Mouse (Mus musculus): ENCODE results near the gene Igfbp6. TPM values are rescaled to one million over a fixed set of nuclear protein-coding genes. Genes with fewer than 3 reads are reported as not detected.

Igfbp6 gene
- polyA plus RNA-seq, 1 experiment: 18.5 TPM

DNA sequence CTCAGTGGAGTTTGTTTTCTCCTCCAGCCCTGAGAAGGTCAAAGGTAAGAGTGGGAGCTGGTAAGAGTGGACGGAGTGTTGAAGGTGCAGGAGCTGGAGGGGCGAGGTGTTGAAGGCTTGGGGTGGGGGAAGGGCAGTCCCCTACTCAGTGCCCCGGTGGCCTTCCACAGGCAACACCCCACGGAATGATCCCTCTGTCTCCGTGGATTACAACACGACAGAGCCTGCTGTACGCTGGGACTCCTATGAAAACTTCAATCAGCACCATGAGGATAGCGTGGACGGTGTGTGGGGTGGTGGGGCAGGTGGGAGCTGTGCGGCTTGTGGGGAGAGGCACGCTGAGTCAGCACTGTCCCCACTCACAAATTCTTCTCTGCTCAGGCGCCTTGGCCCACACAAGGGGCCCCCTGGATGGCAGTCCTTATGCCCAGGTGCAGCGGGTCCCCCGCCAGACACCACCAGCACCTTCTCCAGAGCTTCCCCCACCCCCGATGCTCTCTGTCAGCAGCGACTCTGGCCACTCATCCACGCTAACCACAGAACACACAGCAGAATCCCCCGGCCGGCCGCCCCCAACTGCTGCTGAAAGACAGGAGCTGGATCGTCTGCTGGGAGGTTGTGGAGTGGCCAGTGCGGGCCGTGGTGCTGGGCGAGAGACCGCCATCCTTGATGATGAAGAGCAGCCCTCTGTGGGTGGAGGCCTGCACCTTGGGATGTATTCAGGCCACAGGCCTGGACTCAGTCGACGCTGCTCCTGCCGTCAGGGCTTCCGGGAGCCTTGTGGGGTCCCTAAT, 33.3 kb upstream of the Igfbp6 start:
- no peak for DNase-seq
- Histone ChIP-seq H3K27ac (ENCODE audit: insufficient read depth, low read depth, low read length) (no peak overlapping the region), H3K4me1 (ENCODE audit: control insufficient read depth, insufficient read depth, low read length) (peaks cover 23% of the 10 kb centered on the region; the same call in 1 of the 2 replicates), H3K4me3 (ENCODE audit: insufficient read depth, low read depth, low read length) (no peak overlapping the region), H3K27me3 (replicated peaks; ENCODE audit: control insufficient read depth, insufficient read depth, low read length) (no peaks in the 10 kb centered on the region), H3K36me3 (ENCODE audit: control insufficient read depth, insufficient read depth, low read length) (peaks cover 16% of the 10 kb centered on the region)
- TF ChIP-seq POLR2A (IDR thresholded peaks at IDR 0.05; ENCODE audit: low read depth, low read length) (no peak), CTCF (conservative IDR thresholded peaks at IDR 0.05; ENCODE audit: insufficient read depth, insufficient read length, low read depth, low read length) (no peak)
- 74% methylated on average over 29 of the region's 29 CpGs for WGBS

DNA sequence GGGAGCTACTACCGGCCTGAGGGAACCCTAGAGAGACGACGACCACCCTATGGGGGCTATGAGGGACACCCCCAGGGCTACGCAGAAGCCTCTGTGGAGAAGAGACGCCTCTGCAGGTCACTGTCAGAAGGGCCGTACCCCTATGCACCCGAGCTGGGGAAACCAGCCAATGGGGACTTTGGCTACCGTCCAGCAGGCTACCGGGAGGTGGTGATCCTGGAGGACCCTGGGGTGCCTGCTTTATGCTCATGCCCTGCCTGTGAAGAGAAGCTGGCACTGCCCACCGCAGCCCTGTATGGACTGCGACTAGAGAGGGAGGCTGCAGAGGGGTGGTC, 32.7 kb upstream of the Igfbp6 start:
- Histone ChIP-seq H3K4me1 (ENCODE audit: control insufficient read depth, insufficient read depth, low read length) (peaks cover 21% of the 10 kb centered on the region; the same call in 1 of the 2 replicates), H3K4me3 (ENCODE audit: insufficient read depth, low read depth, low read length) (no peak overlapping the region), H3K27me3 (replicated peaks; ENCODE audit: control insufficient read depth, insufficient read depth, low read length) (no peaks in the 10 kb centered on the region), H3K27ac (ENCODE audit: insufficient read depth, low read depth, low read length) (no peak overlapping the region), H3K36me3 (ENCODE audit: control insufficient read depth, insufficient read depth, low read length) (peaks cover 17% of the 10 kb centered on the region)
- no peak for TF ChIP-seq CTCF (conservative IDR thresholded peaks at IDR 0.05; ENCODE audit: insufficient read depth, insufficient read length, low read depth, low read length)
- TF ChIP-seq POLR2A (IDR thresholded peaks at IDR 0.05; ENCODE audit: low read depth, low read length): no peak
- WGBS: 72% methylated on average over 11 of the region's 11 CpGs
- no peak for DNase-seq

DNA sequence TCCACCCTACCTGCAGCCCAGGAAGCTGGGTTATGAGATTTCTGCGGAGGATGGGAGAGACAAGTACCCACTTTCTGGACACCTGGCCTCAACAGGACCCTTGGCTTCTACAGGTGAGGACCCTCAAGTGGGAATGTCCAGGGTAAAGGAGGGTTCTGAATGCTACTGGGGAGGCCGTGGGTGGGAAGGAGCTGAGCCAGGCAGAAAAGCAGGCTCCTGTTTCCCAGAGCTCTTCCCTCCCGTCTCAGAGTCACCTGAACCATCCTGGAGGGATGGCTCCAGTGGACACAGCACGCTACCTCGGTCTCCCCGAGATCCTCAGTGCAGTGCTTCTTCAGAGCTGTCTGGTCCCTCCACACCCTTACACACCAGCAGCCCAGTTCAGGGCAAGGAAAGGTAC, 32.0 kb upstream of the Igfbp6 start:
- Histone ChIP-seq H3K27me3 (replicated peaks; ENCODE audit: control insufficient read depth, insufficient read depth, low read length) (no peaks in the 10 kb centered on the region), H3K4me3 (ENCODE audit: insufficient read depth, low read depth, low read length) (no peak overlapping the region), H3K27ac (ENCODE audit: insufficient read depth, low read depth, low read length) (no peak overlapping the region), H3K4me1 (ENCODE audit: control insufficient read depth, insufficient read depth, low read length) (peaks cover 20% of the 10 kb centered on the region; the same call in 1 of the 2 replicates), H3K36me3 (ENCODE audit: control insufficient read depth, insufficient read depth, low read length) (peaks cover 16% of the 10 kb centered on the region)
- DNase-seq: no peak
- 94% methylated on average over 6 of the region's 6 CpGs for WGBS
- TF ChIP-seq POLR2A (IDR thresholded peaks at IDR 0.05; ENCODE audit: low read depth, low read length): no peak
- TF ChIP-seq CTCF (conservative IDR thresholded peaks at IDR 0.05; ENCODE audit: insufficient read depth, insufficient read length, low read depth, low read length): no peak

DNA sequence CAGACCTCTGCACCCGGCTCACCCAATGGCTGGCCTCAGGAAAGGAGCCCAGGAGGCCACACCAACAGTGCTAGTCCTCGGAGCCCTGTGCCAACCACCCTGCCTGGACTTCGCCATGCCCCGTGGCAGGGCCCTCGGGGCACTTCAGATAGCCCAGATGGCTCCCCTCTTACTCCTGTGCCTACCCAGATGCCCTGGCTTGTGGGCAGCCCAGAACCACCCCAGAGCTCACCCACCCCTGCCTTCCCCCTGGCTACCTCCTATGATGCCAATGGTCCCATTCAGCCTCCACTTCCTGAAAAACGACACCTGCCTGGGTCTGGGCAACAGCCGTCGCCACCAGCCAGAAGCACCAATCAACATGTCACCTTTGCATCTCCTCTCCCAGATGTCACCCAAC, 31.3 kb upstream of the Igfbp6 start:
- no peak for DNase-seq
- no peak overlapping the region for H3K27ac ChIP-seq (ENCODE audit: insufficient read depth, low read depth, low read length)
- H3K27me3 ChIP-seq (replicated peaks; ENCODE audit: control insufficient read depth, insufficient read depth, low read length): no peaks in the 10 kb centered on the region
- peaks cover 15% of the 10 kb centered on the region; the same call in 1 of the 2 replicates for H3K4me1 ChIP-seq (ENCODE audit: control insufficient read depth, insufficient read depth, low read length)
- TF ChIP-seq POLR2A (IDR thresholded peaks at IDR 0.05; ENCODE audit: low read depth, low read length) (no peak), CTCF (conservative IDR thresholded peaks at IDR 0.05; ENCODE audit: insufficient read depth, insufficient read length, low read depth, low read length) (no peak)
- no peak overlapping the region for H3K4me3 ChIP-seq (ENCODE audit: insufficient read depth, low read depth, low read length)
- 77% methylated on average over 8 of the region's 8 CpGs for WGBS
- peaks cover 16% of the 10 kb centered on the region for H3K36me3 ChIP-seq (ENCODE audit: control insufficient read depth, insufficient read depth, low read length)

DNA sequence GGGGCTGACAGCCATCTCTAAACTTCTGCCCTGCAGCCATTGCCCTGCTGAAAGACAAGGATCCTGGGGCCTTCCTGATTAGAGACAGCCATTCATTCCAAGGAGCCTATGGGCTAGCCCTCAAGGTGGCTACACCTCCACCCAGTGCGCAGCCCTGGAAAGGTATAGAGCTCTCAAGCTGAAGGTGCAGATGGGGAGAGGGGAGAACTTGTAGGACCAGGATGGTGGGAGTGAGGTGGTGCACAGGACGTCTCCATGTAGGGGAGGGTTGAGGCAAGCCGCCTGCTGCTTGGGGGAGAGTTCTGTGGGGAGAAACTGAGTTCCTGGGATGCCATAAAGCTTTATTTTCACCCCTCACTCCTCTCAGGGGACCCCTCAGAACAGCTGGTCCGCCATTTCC, 30.5 kb upstream of the Igfbp6 start:
- Histone ChIP-seq H3K4me3 (ENCODE audit: insufficient read depth, low read depth, low read length) (no peak overlapping the region), H3K4me1 (ENCODE audit: control insufficient read depth, insufficient read depth, low read length) (peaks cover 9% of the 10 kb centered on the region; the same call in 1 of the 2 replicates), H3K36me3 (ENCODE audit: control insufficient read depth, insufficient read depth, low read length) (peaks cover 16% of the 10 kb centered on the region), H3K27ac (ENCODE audit: insufficient read depth, low read depth, low read length) (no peak overlapping the region), H3K27me3 (replicated peaks; ENCODE audit: control insufficient read depth, insufficient read depth, low read length) (no peaks in the 10 kb centered on the region)
- TF ChIP-seq POLR2A (IDR thresholded peaks at IDR 0.05; ENCODE audit: low read depth, low read length) (no peak), CTCF (conservative IDR thresholded peaks at IDR 0.05; ENCODE audit: insufficient read depth, insufficient read length, low read depth, low read length) (no peak)
- WGBS: 86% methylated on average over 4 of the region's 4 CpGs
- no peak for DNase-seq

DNA sequence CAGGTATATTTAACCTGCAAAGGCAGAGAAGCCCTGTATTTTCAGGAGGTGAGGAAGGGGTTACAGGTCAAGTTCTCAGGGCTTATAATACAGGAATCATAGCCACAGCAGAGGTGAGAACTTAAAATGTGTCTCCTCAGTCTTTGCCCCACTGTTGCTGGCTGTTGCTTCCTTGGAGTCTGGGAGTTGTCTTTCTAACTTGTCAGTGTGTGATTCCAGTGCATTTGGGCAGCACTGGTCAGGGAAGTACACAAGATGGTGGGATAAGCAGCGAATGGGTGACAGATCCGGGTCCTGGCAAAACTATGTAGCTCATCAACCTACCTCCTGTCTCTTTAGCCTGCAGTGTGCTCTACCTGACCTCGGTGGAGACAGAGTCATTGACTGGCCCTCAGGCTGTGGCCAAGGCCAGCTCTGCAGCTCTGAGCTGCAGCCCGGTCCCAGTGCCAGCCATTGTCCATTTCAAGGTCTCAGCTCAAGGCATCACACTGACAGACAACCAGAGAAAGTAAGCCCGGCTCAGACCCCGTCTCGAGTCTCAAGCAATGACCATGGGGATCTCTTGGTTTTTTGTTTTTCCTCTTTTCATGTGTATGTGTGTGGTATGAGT, 29.4 kb upstream of the Igfbp6 start:
- no peaks in the 10 kb centered on the region for H3K27me3 ChIP-seq (replicated peaks; ENCODE audit: control insufficient read depth, insufficient read depth, low read length)
- 75% methylated on average over 7 of the region's 7 CpGs for WGBS
- no peak overlapping the region for H3K27ac ChIP-seq (ENCODE audit: insufficient read depth, low read depth, low read length)
- no peak overlapping the region for H3K4me3 ChIP-seq (ENCODE audit: insufficient read depth, low read depth, low read length)
- H3K36me3 ChIP-seq (ENCODE audit: control insufficient read depth, insufficient read depth, low read length): peaks cover 12% of the 10 kb centered on the region
- H3K4me1 ChIP-seq (ENCODE audit: control insufficient read depth, insufficient read depth, low read length): 0 out of 2 replicates have a peak, but pooled peaks cover 3% of the 10 kb centered on the region
- DNase-seq: no peak
- TF ChIP-seq POLR2A (IDR thresholded peaks at IDR 0.05; ENCODE audit: low read depth, low read length): no peak
- TF ChIP-seq CTCF (conservative IDR thresholded peaks at IDR 0.05; ENCODE audit: insufficient read depth, insufficient read length, low read depth, low read length): no peak

DNA sequence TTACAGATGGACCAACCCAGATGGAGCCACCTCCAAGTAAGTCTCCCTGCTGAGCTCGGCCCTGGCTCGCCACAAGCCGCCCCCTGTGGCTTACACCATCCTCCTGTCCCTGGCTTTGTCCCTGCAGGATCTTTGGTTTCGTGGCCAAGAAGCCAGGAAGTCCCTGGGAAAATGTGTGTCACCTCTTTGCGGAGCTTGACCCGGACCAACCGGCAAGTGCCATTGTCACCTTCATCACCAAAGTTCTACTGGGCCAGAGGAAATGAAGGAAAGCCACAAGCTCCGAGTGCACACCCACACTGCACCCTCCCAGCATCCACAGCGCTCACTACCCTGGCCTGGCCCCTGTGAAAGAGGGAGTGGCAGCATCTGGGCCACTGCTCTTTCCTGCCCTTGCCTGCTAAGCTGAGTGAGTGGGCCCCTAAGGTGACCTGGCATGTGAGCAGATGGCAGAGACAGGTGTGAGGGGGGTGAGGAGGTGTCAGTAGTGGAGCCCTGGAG, 28.4 kb upstream of the Igfbp6 start:
- 57% methylated on average over 9 of the region's 9 CpGs for WGBS
- peaks cover 9% of the 10 kb centered on the region for H3K36me3 ChIP-seq (ENCODE audit: control insufficient read depth, insufficient read depth, low read length)
- no peak for TF ChIP-seq POLR2A (IDR thresholded peaks at IDR 0.05; ENCODE audit: low read depth, low read length)
- no peak for TF ChIP-seq CTCF (conservative IDR thresholded peaks at IDR 0.05; ENCODE audit: insufficient read depth, insufficient read length, low read depth, low read length)
- H3K27ac ChIP-seq (ENCODE audit: insufficient read depth, low read depth, low read length): no peak overlapping the region
- no peaks in the 10 kb centered on the region for H3K4me1 ChIP-seq (ENCODE audit: control insufficient read depth, insufficient read depth, low read length)
- no peak for DNase-seq
- no peak overlapping the region for H3K4me3 ChIP-seq (ENCODE audit: insufficient read depth, low read depth, low read length)
- H3K27me3 ChIP-seq (replicated peaks; ENCODE audit: control insufficient read depth, insufficient read depth, low read length): no peaks in the 10 kb centered on the region
